26 mouse cellular contexts compared by ENCODE assay signal in the genomic region with DNA sequence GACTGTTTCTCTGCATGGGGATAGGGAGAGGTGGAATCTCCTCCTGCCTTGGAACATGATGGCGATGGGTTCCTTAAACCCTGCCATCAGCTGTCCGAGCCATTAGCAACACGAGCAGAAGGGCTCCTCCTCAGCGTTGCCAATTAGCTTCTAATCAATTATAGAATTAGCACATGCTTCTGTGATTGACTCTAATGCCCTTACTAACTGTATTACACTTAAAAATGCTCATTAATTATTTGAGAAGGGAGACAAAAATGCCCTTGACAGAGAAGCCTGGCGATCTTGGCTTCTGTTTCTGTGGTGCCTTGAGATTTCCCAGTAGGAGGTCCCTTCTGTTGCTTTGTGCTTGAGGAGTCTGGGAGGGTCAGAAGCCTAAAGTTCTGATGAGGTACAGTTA.
"Had no signal": no experiment of that assay in that cellular context is flagged by ENCODE, and none has a peak within 500 bp of the region (broad histone marks: within the 10 kb centered on the region; RNA-seq: fewer than 3 reads in every experiment).

No protein-coding gene starts in this region.

- ATAC-seq: hindbrain, postnatal 0 days; intestine, embryonic 16.5 days had no signal

- H3K9me3 ChIP-seq: heart, embryonic 15.5 days; hindbrain, embryonic 12.5 days; hindbrain, embryonic 15.5 days; kidney, embryonic 15.5 days; limb, embryonic 10.5 days had no signal

- H3K4me2 ChIP-seq: heart, embryonic 11.5 days; heart, embryonic 13.5 days; heart, embryonic 15.5 days; hindbrain, embryonic 12.5 days; hindbrain, embryonic 15.5 days; kidney, embryonic 15.5 days; limb, embryonic 12.5 days; liver, embryonic 11.5 days had no signal

- H3K4me3 ChIP-seq: gastrocnemius, adult 2 months; heart, adult 2 months; heart, embryonic 13.5 days; heart, embryonic 15.5 days; hindbrain, embryonic 12.5 days; hindbrain, embryonic 15.5 days; kidney, embryonic 15.5 days; limb, embryonic 10.5 days; limb, embryonic 12.5 days had no signal

- H3K36me3 ChIP-seq: heart, embryonic 13.5 days; heart, embryonic 15.5 days; hindbrain, embryonic 12.5 days; hindbrain, embryonic 15.5 days; kidney, embryonic 15.5 days; limb, embryonic 10.5 days; limb, embryonic 12.5 days had no signal

- H3K27me3 ChIP-seq: heart, embryonic 13.5 days; heart, embryonic 15.5 days; hindbrain, embryonic 12.5 days; hindbrain, embryonic 15.5 days had no signal

- H3K9ac ChIP-seq: heart, embryonic 13.5 days; heart, embryonic 15.5 days; hindbrain, embryonic 12.5 days; hindbrain, embryonic 15.5 days; kidney, embryonic 15.5 days; limb, embryonic 12.5 days had no signal

- H3K4me1 ChIP-seq: heart, embryonic 15.5 days; limb, embryonic 12.5 days had no signal

- DNase-seq: gastrocnemius, adult 2 months; gastrocnemius, postnatal 10 days; gastrocnemius, postnatal 25 days; heart, adult 2 months; heart, postnatal 14 days; heart, postnatal 36 days; kidney, adult 11 months; kidney, adult 2 months; kidney, adult 9 months; kidney, postnatal 14 days; kidney, postnatal 36 days; layer of hippocampus, adult 9-11 months; layer of hippocampus, postnatal 36 days; liver had no signal

- H3K27ac ChIP-seq: gastrocnemius, adult 2 months; heart, adult 2 months; heart, embryonic 13.5 days; heart, embryonic 15.5 days; hindbrain, embryonic 12.5 days; hindbrain, embryonic 15.5 days; hindbrain, postnatal 0 days; kidney, postnatal 0 days; limb, embryonic 10.5 days; limb, embryonic 12.5 days had no signal
